Mouse (Mus musculus): ENCODE data around the gene Cers6.

- TF ChIP-seq CTCF (IDR thresholded peaks at IDR 0.05; ENCODE audit: control insufficient read depth, insufficient read depth, insufficient read length) (no peak), USF1 (IDR thresholded peaks at IDR 0.05; ENCODE audit: low read depth) (no peak), MYOG (IDR thresholded peaks at IDR 0.05; ENCODE audit: control insufficient read depth, extremely low read depth, insufficient read length) (no peak), CEBPB (IDR thresholded peaks at IDR 0.05; ENCODE audit: low read depth) (no peak)
Observed at GRCm38 (mm10) chr2:69080760-69081159, 219.5 kb downstream of the Cers6 start.
